Mouse (Mus musculus) C2C12 (cell line): Measurements from ENCODE around the gene Dnah8. TPM values are rescaled to one million over a fixed set of nuclear protein-coding genes. Genes with fewer than 3 reads are reported as not detected.

Experiments
- H3K27me3 ChIP-seq: one replicate; pipeline ENCODE4 v1.6.1; 2011; ENCODE audit not compliant: control insufficient read depth, insufficient read depth, insufficient read length
- H3K36me3 ChIP-seq: one replicate; pipeline ENCODE4 v1.6.1; 2011; ENCODE audit not compliant: control insufficient read depth, insufficient read depth
- H3K4me3 ChIP-seq: one replicate; pipeline ENCODE4 v1.5.1; 2011; ENCODE audit warnings: mild to moderate bottlenecking, control low read depth; ENCODE audit not compliant: poor library complexity, insufficient read depth, severe bottlenecking
- H3K79me2 ChIP-seq: one replicate; pipeline ENCODE4 v1.6.1; 2011; ENCODE audit not compliant: control insufficient read depth, insufficient read depth
- H3K79me3 ChIP-seq: one replicate; pipeline ENCODE4 v1.6.1; 2011; ENCODE audit warnings: low read depth, control low read depth
- H3ac ChIP-seq: one replicate; pipeline ENCODE3; 2011; ENCODE audit warnings: low read depth; ENCODE audit not compliant: control insufficient read depth, insufficient read length
- CEBPB ChIP-seq: IDR thresholded peaks from one replicate; pipeline ENCODE4 v1.6.1; 2011; ENCODE audit warnings: low read depth, mild to moderate bottlenecking, control low read depth, moderate library complexity
- CTCF ChIP-seq: IDR thresholded peaks from one replicate; pipeline ENCODE4 v1.5.1; 2011; ENCODE audit not compliant: control insufficient read depth, insufficient read depth, insufficient read length
- FOSL1 ChIP-seq: IDR thresholded peaks from one replicate; pipeline ENCODE4 v1.8.0; 2011; ENCODE audit warnings: mild to moderate bottlenecking, low read length; ENCODE audit not compliant: poor library complexity, insufficient read depth, severe bottlenecking
- MAX ChIP-seq: IDR thresholded peaks from one replicate; pipeline ENCODE4 v1.6.1; 2011; ENCODE audit warnings: mild to moderate bottlenecking, control low read depth
- MYOD1 ChIP-seq: IDR thresholded peaks from one replicate; pipeline ENCODE4 v1.6.1; 2011; ENCODE audit warnings: low read depth; ENCODE audit not compliant: control insufficient read depth, insufficient read length
- MYOG ChIP-seq: IDR thresholded peaks from one replicate; pipeline ENCODE4 v1.6.1; 2011; ENCODE audit not compliant: control insufficient read depth, insufficient read length; ENCODE audit errors: extremely low read depth
- USF1 ChIP-seq: IDR thresholded peaks from one replicate; pipeline ENCODE4 v1.6.1; 2011; ENCODE audit warnings: low read depth, mild to moderate bottlenecking, control low read depth, moderate library complexity
- polyA plus RNA-seq: library from polyadenylated mRNA; unstranded; fragments of >200 nt; fragmentation: generic; extraction: Trizol; gene quantifications from one replicate; pipeline ENCODE4 v1.2.1, GENCODE M21; 2012; ENCODE audit warnings: missing spikeins

The Dnah8 gene
- polyA plus RNA-seq, 1 experiment = 0.32 TPM

DNA sequence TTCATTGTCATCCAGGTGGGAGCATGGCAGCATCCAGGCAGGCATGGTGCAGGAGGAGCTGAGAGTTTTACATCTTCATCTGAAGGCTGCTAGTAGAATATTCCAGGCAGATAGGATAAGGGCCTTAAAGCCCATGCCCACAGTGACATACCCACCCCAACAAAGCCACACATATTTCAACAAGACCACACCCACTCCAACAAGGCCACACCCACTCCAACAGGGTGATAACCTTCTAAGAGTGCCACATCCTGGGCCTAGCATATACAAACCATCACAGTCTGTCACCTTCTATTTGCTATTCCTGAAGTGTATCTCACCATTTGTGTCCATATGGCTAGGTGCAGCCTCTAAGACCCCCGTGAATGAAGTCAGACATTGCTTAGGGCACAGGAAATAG lies 13.6 kb downstream of the Dnah8 start:
- H3K79me3 ChIP-seq = no peaks in the 10 kb centered on the region
- no peak overlapping the region for H3K4me3 ChIP-seq

DNA sequence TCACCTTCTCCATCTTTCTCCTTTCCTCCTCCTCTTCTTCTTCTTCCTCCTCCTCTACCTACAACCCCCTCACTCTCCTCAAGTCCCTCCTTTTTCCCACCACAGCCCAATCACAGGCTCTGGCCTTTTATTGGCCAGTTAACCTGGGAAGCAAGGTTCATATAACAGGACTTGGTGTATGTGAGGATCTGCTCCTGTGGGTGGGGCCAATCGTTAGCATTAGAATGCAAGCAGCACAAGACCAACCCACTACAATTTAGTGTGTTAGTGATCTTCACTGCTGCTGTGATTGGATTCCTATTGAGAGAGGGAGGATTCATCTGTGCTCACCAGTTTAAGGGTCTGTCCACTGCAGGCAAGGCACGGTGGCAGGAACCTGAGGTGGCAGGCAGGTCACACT lies 14.8 kb downstream of the Dnah8 start:
- Histone ChIP-seq H3K79me3 (no peaks in the 10 kb centered on the region), H3K36me3 (no peaks in the 10 kb centered on the region), H3K79me2 (no peaks in the 10 kb centered on the region), H3K27me3 (peaks cover 51% of the 10 kb centered on the region), H3ac (no peak overlapping the region), H3K4me3 (no peak overlapping the region)
- TF ChIP-seq MYOD1 = no peak
- no peak for TF ChIP-seq MYOG
- no peak for TF ChIP-seq CTCF
- no peak for TF ChIP-seq FOSL1
- TF ChIP-seq CEBPB = no peak
- no peak for TF ChIP-seq MAX
- no peak for TF ChIP-seq USF1

More for the DNA sequence above, 13.6 kb downstream of the Dnah8 start:
- H3K36me3 ChIP-seq = no peaks in the 10 kb centered on the region
- no peak for TF ChIP-seq CEBPB
- no peak for TF ChIP-seq FOSL1
- TF ChIP-seq MYOD1 = no peak
- no peak overlapping the region for H3ac ChIP-seq
- H3K79me2 ChIP-seq = no peaks in the 10 kb centered on the region
- peaks cover 51% of the 10 kb centered on the region for H3K27me3 ChIP-seq

DNA sequence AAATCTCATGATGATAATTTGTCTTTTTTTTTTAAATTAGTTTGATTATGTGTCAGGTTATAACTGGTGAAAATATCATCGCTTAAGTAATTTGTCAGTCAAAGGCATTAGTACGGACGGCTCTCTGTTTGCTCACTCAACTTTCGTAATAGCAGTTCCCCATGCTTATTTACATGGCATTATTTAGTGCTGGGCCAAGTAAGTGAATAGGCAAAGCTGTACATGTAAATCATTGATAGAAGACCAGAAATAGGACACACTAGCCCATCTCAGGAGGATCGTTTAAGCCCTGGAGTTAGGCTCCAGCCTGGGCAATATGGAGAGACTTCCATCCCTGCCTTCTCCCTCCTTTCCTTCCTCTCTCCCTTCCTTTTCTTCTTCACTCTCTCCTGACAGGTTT lies 16.7 kb downstream of the Dnah8 start:
- H3ac ChIP-seq = no peak overlapping the region
- no peaks in the 10 kb centered on the region for H3K79me2 ChIP-seq
- TF ChIP-seq USF1 = no peak
- TF ChIP-seq MAX = no peak
- TF ChIP-seq MYOD1 = no peak
- no peak for TF ChIP-seq CEBPB
- TF ChIP-seq MYOG = no peak
- TF ChIP-seq FOSL1 = no peak
- TF ChIP-seq CTCF = no peak
- H3K79me3 ChIP-seq = no peaks in the 10 kb centered on the region
- H3K27me3 ChIP-seq = peaks cover 55% of the 10 kb centered on the region
- no peaks in the 10 kb centered on the region for H3K36me3 ChIP-seq
- no peak overlapping the region for H3K4me3 ChIP-seq

DNA sequence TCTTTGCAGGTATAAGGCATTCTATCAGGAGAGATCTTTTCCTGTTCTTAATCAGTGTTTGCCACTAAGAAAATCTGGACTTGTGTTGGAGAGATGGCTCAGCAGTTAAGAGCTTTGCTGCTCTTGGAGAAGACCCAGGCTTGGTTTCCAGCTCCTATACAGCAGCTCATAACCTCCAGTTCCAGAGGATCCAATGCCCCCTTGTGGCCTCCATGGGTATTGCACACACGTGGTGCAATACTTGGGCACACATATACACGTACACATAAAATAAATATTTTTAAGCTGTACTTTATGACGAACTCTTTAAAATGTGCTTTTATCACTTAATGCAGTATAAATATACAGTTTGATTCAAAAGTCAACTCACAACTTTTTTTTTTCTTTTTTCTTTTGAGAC lies 24.6 kb downstream of the Dnah8 start:
- H3K36me3 ChIP-seq = no peaks in the 10 kb centered on the region
- no peak for TF ChIP-seq MAX
- no peaks in the 10 kb centered on the region for H3K79me2 ChIP-seq
- H3K4me3 ChIP-seq = no peak overlapping the region
- peaks cover 17% of the 10 kb centered on the region for H3K27me3 ChIP-seq
- H3ac ChIP-seq = no peak overlapping the region
- no peaks in the 10 kb centered on the region for H3K79me3 ChIP-seq

DNA sequence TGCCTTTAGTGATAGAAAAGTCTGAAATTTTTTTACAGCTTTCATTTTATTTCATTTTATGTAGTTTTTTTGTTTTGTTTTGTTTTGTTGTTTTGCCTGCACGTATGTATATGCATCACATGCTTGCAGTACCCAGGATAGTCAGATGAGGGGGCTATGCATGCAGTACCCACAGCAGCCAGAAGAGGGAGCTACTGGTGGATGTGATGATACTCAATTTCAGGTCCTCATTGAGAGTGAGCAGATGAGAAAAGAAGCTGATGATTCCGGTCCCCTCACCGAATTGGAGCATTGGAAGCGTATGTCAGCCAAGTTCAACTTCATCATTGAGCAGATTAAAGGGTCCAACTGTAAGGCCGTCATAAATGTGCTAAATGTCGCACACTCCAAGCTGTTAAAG lies 28.9 kb downstream of the Dnah8 start:
- no peaks in the 10 kb centered on the region for H3K79me2 ChIP-seq
- TF ChIP-seq CTCF (peak; percentile 6), MYOD1 (no peak)
- H3ac ChIP-seq = no peak overlapping the region
- no peaks in the 10 kb centered on the region for H3K79me3 ChIP-seq
- no peaks in the 10 kb centered on the region for H3K36me3 ChIP-seq
- no peaks in the 10 kb centered on the region for H3K27me3 ChIP-seq
- H3K4me3 ChIP-seq = no peak overlapping the region

DNA sequence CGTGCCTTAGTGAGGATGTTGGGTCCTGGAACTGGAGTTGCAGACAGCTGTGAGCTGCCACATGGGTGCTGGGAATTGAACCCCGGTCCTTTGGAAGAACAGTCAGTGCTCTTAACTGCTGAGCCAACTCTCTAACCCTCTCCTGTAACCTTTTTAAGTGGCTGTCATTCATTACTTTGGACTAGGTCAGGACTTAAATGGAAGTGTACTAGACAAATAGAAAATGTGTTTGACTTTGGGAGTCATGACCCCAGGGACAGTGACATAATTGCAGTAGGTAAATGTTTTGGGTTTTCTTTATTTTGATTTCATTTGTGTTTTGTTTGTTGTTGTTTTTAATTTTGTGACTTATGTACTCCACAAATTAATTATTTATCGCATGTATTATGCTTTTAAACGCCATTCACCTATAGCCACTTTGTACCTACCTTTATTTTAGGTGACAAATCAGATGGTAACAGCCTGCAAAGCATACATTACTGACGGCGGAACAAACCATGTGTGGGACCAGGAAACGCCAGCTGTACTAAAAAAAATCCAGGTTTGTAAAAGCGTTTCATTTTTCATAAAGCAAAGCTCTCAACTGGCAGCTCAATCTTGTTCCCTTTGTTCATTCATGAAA lies 33.5 kb downstream of the Dnah8 start:
- H3K27me3 ChIP-seq = peaks cover 10% of the 10 kb centered on the region
- H3K79me2 ChIP-seq = no peaks in the 10 kb centered on the region
- no peak overlapping the region for H3K4me3 ChIP-seq
- no peak overlapping the region for H3ac ChIP-seq
- no peaks in the 10 kb centered on the region for H3K36me3 ChIP-seq
- TF ChIP-seq MYOD1 (no peak), USF1 (no peak), CTCF (no peak), CEBPB (no peak)
- H3K79me3 ChIP-seq = no peaks in the 10 kb centered on the region
